Mouse (Mus musculus) hematopoietic stem cell, adult 5-6 weeks (primary cell): ENCODE results near the gene Wwc2. TPM values are rescaled to one million over a fixed set of nuclear protein-coding genes. Genes with fewer than 3 reads are reported as not detected.

ENCODE experiments used
- ATAC-seq, 2 experiments: fragments of 125-278 bp in 1 of 2; replicated peaks in 1 of 2; 2 replicates each; pipeline ENCODE4 v1.8.0; 2016 to 2017; ENCODE audit warnings: inconsistent platforms in 2 of 2, mild to moderate bottlenecking in 2 of 2, moderate number of reproducible peaks in 2 of 2, low read depth in 1 of 2, moderate TSS enrichment in 1 of 2; ENCODE audit not compliant: low FRiP score in 2 of 2, poor library complexity in 2 of 2, severe bottlenecking in 2 of 2, insufficient read depth in 1 of 2, low TSS enrichment in 1 of 2
- total RNA-seq: library from RNA; stranded (forward); fragments of 172-1452, 232-1000 nt; gene quantifications from 2 replicates; pipeline ENCODE4 v1.2.3, GENCODE M21; 2017

The Wwc2 gene
- total RNA-seq, 1 experiment from 2014 or later = 9.2 TPM

DNA sequence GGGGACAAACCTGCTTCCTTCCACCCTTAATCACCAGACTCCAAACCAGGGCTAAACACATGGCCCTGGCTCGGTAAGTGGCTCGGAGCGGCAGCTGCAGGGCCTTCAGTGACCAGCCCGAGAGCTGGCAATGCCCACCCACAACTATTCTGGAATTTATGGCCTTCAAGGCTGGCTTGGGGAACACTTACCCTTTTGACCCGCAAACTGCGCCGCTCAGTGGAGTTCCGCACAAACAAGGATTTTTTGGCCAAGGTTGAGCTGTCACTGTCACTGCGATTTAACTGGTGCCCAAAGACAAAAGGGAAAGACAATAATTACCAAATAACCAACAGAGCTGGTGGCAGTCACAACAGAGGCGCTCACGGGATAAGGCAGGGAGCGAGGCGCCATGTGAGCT, 144.8 kb downstream of the Wwc2 start:
- ATAC-seq = no peak

DNA sequence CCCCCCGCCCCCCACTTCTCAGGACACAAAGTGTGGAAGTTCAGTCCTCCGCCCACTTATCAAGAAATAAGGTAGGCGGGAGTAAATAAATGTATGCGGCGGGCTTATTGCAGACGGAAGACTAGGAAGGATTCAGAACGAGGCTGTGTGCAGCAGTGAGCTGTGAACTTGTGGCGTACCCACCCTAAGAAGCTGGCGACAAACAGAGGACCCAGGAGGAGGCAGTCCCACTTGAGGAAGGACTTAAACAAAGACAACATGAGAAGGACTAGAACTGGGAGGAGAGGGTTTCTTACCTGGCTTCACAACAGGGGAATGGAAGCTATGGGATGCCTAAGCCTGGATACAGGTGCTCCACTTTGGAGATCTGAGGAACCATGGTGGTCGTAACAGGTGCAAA, 147.1 kb downstream of the Wwc2 start:
- no peak for ATAC-seq

DNA sequence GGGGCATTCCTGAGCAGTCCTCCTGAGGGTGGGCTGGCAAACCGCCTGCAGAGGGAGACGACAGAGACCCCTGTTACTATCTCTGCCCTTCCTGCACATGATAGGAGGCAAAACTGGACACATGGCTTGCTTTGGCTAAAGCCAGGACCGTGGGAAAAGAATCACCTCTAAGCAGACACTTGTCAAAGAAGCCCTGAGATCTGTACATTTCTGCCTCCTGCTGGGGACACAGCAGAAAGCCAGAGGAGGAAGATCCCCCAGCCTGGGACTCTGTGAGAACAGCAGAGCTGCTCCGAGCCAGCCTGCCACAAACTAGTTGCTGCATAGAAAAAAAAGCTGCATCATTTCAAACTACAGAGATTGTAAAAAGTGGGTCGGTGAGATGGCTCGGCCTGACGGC, 147.7 kb downstream of the Wwc2 start:
- no peak for ATAC-seq

DNA sequence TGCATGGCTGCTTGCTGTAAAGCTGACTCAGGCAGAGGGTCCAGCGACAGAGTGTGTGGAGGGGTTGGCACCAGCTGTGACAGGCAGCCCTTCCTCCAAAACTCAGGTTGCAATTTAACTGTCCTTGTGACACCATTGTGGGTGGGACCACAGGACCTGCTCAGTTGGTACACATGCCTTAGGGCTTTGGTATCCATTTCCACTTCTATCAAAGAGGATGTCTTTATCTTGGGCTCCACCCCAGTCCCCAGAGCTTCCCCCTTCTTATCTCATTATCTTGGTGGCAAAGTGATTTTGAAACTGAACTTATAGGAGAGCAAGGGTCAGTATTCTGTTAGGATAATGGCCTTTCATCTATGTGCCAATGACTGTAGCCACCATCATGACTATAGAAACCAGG, 156.8 kb downstream of the Wwc2 start:
- ATAC-seq = peak in 1 of 2 experiments; percentile 31; a peak in 1 of 4 replicates

DNA sequence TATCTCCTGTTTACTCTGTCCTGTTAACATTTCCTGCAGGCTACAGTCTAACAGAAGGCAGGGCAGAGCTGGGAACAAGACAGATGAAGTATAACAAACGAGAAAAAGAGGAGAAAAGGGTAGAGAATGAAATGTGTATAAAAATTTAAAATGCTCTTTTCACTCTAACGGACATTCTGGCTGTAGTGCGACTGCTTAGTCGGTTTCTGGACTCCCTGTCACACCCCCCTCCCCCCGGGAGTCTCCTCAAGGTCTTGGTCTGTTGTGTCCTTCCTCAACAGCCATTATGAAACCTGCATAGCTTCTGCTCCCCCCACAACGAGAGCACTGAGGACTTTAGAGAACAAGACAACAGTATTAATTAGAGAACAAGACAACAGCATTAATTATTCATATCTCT, 158.1 kb downstream of the Wwc2 start:
- no peak for ATAC-seq

DNA sequence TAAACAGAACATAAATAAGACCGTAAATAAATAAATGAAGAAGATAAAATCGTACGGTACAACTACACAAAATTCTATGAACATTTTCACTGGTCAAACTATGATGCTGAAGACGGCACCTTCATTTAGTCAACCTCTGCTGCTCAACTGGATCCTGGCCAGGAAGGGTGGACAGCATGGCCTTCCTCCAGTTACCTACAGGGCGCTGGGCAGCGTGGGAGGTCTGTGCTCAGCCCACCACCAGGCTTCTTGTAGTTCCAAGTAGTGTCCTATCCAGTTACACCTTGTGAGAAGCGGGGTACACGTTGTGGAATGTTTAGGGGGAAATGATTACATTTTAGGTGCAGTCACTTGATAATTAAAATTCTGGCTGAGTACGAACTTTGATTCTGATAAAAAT, 163.8 kb downstream of the Wwc2 start:
- ATAC-seq = no peak

DNA sequence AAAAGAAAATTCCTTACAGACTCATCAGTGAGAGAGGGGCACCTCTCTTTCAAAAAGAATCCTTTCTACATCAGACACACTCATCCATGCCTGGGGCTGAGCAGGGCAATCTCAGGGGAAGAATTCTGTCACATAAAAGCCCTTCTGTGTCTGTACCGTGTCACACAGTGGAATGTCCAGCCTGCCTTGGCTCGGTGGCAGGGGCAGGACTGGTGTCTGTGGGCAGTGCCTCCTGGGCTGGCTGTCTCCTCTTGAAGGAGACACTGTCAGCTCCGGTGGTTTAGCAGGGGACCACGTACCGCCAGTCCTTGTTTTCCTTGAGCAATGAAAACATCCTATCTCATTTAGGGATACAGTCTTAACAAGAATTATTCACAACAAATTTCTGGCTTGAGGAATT, 165.1 kb downstream of the Wwc2 start:
- no peak for ATAC-seq

DNA sequence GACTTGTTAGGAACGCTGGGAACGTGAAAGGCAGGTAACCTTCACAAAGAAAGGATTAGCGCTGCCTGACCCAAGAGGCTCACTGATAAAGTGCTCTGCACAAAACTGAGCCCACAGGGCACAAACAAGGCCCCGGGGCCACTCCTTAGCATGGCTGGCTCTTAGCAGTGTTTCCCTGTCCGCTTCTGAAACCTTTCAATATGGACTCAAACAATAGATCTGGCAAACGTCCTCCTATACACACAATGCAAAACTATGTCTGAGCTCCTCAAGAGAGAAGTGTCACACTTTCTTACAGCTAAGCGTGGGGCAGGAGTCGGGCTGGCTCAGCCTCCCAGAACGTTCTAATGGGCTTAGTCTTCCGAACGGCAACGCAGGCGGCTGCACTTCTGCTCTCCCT, 166.5 kb downstream of the Wwc2 start, which contains the start of gene Cldn22:
Gene Cldn22 (plus strand): TSS at position 301 of the 400 bp plus-strand sequence.
- ATAC-seq = no peak

DNA sequence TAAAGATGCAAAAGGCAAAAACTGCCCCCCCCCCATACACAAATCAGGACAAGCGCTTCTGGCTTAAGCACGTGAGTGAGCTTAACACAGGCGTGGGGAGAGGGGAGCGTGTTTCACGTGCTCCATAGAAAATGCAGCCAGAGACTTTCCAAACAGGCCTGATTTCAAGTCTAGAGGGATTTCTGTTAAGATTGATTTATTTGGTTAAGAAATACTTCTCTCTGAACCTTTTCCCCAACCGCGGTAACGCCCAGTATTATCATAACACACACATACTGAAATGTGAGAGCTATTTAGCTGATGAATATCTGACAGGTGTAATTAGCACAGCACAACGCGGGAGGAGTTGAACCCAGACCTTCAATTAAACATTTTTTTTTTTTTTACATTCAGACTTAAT, 166.9 kb downstream of the Wwc2 start:
- no peak for ATAC-seq

DNA sequence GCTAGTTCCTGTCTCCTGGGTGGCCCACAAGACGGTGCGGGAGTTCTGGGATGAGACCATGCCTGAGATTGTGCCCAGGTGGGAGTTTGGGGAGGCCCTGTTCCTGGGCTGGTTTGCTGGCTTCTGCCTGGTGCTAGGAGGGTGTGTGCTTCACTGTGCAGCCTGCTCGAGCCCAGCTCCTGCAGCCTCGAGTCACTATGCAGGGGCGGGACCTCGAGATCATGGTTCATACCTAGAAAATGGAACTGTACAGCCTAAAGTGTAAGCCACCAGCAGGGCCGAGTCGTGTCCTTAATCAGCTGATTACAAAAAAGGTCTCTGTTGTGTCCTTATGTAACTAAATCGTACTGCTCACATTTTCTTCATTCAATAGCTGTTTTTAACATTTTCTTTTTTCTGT, 168.2 kb downstream of the Wwc2 start:
- ATAC-seq = 0 out of 4 replicates have a peak, but pooled peaks of 1 of the 2 experiments have one; percentile 6

DNA sequence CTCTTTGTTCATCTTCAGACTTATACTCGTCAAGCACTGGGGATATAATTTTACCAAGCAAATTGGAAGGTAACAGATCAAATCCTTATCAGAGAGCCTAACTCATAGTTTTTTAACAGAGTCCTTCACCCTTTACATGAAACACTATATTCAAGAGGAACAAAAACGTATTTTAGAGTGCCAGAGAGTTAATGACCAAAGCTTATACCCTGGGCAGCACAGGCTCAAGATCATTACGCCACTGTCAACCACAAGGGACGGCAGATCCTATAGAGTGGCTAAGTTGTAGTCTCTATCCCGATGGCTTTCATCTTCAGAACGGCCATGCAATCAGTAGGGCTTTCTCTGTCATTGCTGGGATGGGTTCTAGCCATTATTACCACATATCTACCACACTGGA, 168.9 kb downstream of the Wwc2 start, which contains the start of gene Cldn24:
Gene Cldn24 (plus strand): TSS at position 301 of the 400 bp plus-strand sequence.
- no peak for ATAC-seq

DNA sequence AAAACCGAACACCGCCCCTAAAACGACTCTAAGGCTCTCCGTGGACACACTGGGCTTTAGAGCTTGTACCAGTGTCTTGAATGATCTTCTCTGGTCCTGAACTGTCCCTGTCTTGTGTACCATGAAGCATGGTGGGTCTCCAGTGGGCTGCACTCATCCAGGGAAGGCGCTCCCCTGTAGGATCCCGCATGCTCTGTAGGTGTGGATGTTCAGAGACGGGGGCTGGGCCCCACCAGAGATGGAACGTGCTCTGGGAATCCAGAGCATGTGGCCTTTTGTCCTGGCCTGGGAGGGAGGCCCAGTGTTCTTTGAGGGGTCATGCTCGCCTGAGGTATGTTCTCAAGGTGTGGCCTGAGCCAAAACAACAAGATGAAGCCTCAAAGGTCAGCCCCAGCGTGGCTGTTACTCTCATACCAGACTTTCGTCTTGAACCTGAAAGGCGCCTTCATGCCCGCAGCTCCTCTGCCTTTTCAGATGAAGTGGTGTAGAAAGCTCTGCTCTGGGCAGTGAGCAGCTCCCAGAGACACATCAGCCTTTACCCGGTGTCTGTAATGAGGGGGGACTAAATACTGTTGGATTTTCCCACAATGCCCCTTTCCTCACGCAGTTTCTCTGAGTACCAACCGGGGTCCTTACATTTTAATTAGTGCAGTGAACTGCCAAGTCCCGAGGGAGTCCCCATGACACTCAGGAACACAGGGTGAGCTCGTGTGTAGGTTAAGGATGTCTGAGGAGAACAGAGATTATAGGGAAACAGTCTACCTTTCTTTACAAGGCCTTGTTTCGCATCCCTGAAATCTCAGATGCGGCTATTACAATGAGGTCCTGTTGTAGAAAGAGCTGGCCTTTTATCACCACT, 169.6 kb downstream of the Wwc2 start:
- ATAC-seq = no peak

DNA sequence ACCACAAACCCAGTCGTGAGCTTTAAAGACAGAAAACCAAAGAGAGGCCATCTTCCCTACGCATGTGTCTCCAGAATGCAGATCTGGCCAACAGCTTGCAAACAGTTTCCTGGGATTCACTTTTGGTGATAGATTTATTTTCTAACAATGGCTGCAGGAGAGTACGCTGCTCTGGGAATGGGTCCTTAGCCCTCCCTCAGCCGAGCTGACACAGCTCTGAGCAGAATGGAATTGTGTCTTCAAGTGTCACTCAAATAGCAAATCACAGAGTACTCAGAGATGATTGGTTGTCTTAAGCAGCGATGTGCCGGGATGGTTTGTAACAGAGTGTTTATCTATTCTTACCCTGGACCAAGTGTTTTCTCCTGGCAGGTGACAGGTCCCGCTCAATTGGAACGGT, 171.7 kb downstream of the Wwc2 start:
- no peak for ATAC-seq

DNA sequence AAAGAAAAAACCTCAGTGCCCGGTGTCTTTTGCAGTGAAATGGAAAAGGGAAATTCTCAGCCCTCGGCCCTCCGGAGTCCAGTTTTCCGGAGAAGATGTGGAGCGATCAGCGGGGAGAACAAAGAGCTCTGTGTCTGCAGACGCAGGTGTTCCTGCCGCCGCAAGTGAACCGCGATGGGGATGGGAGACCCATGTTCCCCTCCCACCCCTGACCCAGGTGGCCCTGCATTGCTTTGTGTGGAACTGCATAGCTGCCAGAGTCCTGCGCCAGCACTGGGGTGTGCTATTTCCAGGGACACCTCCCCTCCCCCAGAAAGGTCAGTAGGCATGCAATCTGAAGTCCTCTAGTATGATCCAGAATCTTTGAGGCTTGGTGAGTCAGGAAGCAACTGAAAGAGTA, 179.5 kb downstream of the Wwc2 start:
- no peak for ATAC-seq

DNA sequence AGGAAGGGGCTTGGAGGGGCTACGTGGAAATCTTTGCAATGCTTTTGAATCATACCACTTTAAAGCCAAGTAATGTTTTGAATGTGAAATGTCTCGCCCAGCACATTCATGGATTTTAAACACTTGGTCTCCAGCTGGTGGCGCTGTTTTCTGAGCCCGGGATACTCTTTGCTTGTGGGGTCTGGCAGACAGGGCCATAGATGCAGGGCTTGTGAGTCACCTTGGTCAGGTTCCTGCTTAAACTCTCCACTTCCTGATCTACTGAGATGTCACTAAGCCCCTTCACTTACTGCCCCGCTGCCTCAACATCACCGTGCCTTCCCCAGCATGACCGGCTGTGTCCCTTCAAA, 180.1 kb downstream of the Wwc2 start:
- no peak for ATAC-seq

DNA sequence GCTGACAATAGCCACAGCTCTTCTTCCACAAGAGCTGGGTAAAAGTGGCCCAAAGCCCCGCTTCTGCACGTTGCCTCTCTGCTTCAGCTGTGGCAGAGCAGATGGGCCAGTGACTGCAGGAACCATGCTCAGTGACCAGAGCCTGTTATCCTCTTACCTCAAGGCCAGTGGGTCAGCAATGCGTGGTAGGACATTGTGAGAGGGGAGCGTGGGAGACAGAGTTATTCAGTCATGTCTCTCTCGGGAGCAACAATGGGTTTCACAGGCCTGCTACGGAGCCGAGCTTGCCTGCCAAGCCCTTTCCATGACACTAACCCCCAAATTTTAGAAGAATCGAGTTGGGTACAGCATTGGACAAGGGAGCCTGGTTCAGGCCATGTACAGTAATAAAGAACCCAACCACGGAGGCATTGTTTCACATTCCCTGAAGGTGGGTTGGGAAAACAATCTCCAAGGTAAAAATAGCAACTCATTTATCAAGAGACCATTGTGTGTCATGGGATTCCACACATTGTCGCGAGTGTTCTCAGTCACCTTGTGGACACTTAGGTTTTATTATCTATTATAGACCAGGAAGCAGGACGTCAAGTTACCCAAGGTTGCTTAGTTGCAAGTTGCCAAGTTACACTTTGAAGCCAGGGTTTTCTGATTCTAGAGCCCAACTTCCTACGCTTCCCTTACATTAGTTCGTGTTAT, 180.6 kb downstream of the Wwc2 start:
- ATAC-seq = no peak

DNA sequence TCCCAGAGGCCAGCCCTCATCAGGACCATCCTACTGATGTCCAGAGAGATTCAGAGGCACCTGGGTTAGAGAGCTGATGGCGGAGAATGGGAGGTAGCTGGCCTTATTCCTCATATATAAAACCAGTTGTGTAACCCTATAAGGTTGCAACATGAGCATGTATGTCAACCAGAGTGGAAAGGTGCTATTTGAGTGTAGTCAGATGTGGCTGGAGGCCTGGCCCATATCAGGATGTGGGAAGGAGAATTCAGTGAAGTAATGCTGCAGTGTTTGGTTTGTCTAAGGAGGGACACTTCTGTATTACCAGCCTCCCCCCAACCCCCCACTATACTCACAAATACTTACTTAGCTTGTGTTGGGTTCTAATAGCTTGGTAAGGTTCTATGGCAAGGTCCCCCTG, 186.5 kb downstream of the Wwc2 start:
- no peak for ATAC-seq

DNA sequence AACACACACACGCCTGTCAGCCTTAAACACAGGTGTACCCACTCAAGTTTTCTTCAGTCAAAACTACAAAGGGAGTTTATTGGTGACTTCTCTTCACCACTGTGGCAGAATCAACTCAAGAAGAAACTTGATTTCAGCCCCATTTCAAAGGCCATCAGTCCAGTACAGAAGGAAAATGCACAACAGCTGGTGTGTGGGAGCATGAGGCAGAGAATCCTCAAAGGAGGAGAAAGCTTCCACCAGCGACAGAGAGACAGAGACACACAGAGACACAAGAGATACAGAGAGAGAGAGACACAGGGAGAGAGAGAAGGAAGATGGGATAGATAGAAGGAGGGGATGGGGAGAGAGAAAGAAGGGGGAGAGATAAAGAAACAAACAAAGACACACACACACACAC, 188.4 kb downstream of the Wwc2 start:
- no peak for ATAC-seq

DNA sequence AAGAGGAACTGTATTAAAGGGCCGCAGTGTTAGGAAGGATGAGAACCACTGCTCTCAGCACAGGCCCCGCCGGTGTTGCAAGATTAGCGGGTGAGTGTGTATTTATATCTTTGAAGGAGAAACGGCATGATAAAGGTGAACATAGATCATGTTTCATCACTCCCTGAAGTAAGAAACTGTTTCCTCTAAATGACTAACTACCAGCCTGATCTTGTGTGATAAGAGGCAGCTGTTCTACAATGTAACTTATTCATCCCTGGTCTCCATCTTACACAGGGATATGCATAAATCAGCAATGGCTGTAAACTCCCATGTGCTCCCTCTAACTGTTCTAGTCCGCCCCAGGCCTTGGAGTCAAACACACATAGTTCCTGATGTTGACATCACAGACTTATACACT, 191.3 kb downstream of the Wwc2 start:
- no peak for ATAC-seq
